Mouse (Mus musculus) cerebellum, adult 2 months (tissue): ENCODE data around the gene Spty2d1.

Source experiments
- CTCF ChIP-seq: fragments of 200-500 bp; IDR thresholded peaks from 2 replicates; pipeline ENCODE4 v1.5.1; 2011; ENCODE audit warnings: low read depth, mild to moderate bottlenecking, control low read depth, low read length, moderate library complexity, borderline replicate concordance; ENCODE audit not compliant: insufficient read depth
- POLR2A ChIP-seq: fragments of 200-500 bp; IDR thresholded peaks from 2 replicates; pipeline ENCODE4 v1.6.1; 2011; ENCODE audit warnings: low read length, control low read depth, borderline replicate concordance; ENCODE audit not compliant: insufficient read depth

GRCm38 (mm10) chr7:46998942-46999341, 9.3 kb downstream of the Spty2d1 start:
- TF ChIP-seq POLR2A (no peak), CTCF (no peak)
